Mouse (Mus musculus) spleen, adult 2 months (tissue): ENCODE results near the gene Disp1.

ENCODE experiments used
- CTCF ChIP-seq: fragments of 200-500 bp; IDR thresholded peaks from 2 replicates; pipeline ENCODE4 v1.5.1; 2011; ENCODE audit warnings: mild to moderate bottlenecking, inconsistent platforms; ENCODE audit not compliant: insufficient read depth, insufficient read length, insufficient replicate concordance; ENCODE audit errors: extremely low read depth
- POLR2A ChIP-seq: fragments of 200-500 bp; IDR thresholded peaks from 2 replicates; pipeline ENCODE4 v1.6.1; 2011; ENCODE audit warnings: low read depth, low read length, inconsistent platforms

DNA sequence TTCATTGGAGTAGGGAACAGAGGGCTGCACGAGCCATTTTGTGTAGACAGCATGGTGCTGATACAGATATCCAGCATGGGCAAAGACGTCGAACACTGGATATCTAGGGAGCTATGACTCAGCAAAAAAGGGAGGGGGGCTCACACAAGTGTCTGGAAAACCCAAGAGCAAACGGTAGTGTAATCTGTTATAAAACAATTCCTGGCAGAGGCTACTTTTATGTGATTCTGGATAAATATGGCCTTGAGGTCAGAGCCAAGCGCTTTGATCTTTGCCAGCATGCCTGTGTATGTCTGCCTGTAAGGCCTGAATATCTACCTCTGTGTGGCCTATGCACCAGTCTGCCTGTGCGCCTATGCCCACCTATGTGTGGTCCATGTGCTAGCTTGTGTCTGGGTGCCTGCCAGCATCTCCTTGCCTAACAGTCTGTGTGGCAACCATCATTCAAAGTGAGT is 8.5 kb downstream of the Disp1 start:
- no peak for TF ChIP-seq POLR2A
- TF ChIP-seq CTCF, result no peak
